Mouse (Mus musculus) limb, embryonic 14.5 days (tissue): ENCODE data around the gene Fam161a. TPM values are rescaled to one million over a fixed set of nuclear protein-coding genes. Genes with fewer than 3 reads are reported as not detected.

Experiments used
- ATAC-seq: fragments of 200-750 bp; cut with Nextera tagmentation; 2 replicates; pipeline ENCODE4 v1.8.0; 2017; ENCODE audit warnings: low read depth, moderate number of reproducible peaks, moderate TSS enrichment; ENCODE audit not compliant: low FRiP score
- DNase-seq: peaks from one replicate; pipeline ENCODE4 v3.0.0-alpha.2; 2015; ENCODE audit warnings: low spot score
- H3K27ac ChIP-seq: fragments of 300-500 bp; sonication (generic); replicated peaks from 2 replicates; pipeline ENCODE4 v1.5.1; 2014; ENCODE audit warnings: low read depth, mild to moderate bottlenecking, low read length, moderate library complexity, mixed read lengths
- H3K27me3 ChIP-seq: fragments of 300-500 bp; sonication (generic); 2 replicates; pipeline ENCODE4 v1.6.1; 2014; ENCODE audit warnings: low read length, mixed read lengths; ENCODE audit not compliant: control insufficient read depth, insufficient read depth
- H3K36me3 ChIP-seq: fragments of 300-500 bp; sonication (generic); 2 replicates; pipeline ENCODE4 v1.6.1; 2014; ENCODE audit warnings: mild to moderate bottlenecking, low read length, moderate library complexity, mixed read lengths; ENCODE audit not compliant: control insufficient read depth, insufficient read depth
- H3K4me1 ChIP-seq: fragments of 300-500 bp; sonication (generic); 2 replicates; pipeline ENCODE4 v1.6.1; 2014; ENCODE audit warnings: antibody characterized with exemption, low read length, mixed read lengths; ENCODE audit not compliant: control insufficient read depth, insufficient read depth
- H3K4me2 ChIP-seq: fragments of 300-500 bp; sonication (generic); replicated peaks from 2 replicates; pipeline ENCODE4 v1.6.1; 2014; ENCODE audit warnings: low read depth, mild to moderate bottlenecking, low read length, moderate library complexity; ENCODE audit not compliant: severe bottlenecking
- H3K4me3 ChIP-seq: fragments of 300-500 bp; sonication (generic); replicated peaks from 2 replicates; pipeline ENCODE4 v1.5.1; 2014; ENCODE audit warnings: low read length
- H3K9ac ChIP-seq: fragments of 300-500 bp; sonication (generic); 2 replicates; pipeline ENCODE4 v1.6.1; 2014; ENCODE audit warnings: mild to moderate bottlenecking, low read depth, low read length, moderate library complexity; ENCODE audit not compliant: severe bottlenecking
- H3K9me3 ChIP-seq: fragments of 300-500 bp; sonication (generic); 2 replicates; pipeline ENCODE4 v1.6.1; 2016; ENCODE audit warnings: low read length; ENCODE audit not compliant: control insufficient read depth
- POLR2A ChIP-seq: fragments of 200-500 bp; IDR thresholded peaks from 2 replicates; pipeline ENCODE4 v1.8.0; 2012; ENCODE audit warnings: inconsistent platforms, mild to moderate bottlenecking, moderate library complexity, borderline replicate concordance; ENCODE audit not compliant: insufficient read depth, insufficient read length; ENCODE audit errors: extremely low read depth
- WGBS: fragments of 180-500 bp; shearing (Covaris S2); extraction: QIAGEN DNeasy Blood & Tissue Kit; methylation state at CpG from one replicate; pipeline ENCODE4 v1.1.7; 2014; 5-methylcytosine and 5-hydroxymethylcytosine counted together
- polyA plus RNA-seq, 2 experiments: library from polyadenylated mRNA; depleted of rRNA in 1 of 2; stranded (reverse) in 1 of 2; unstranded in 1 of 2; fragments of >200 nt; fragmentation: Nextera tagmentation in 1 of 2; extraction: Ambion mirVana in 1 of 2; gene quantifications; 2 replicates each; pipeline versions ENCODE4 v1.2.1 to v1.2.3; 2012 to 2014

The Fam161a gene
- polyA plus RNA-seq (2012; rRNA removed) (3.2 and 4.4 TPM in 2 replicates), polyA plus RNA-seq (2014; fragmentation: Nextera tagmentation; extraction: Ambion mirVana) (2.3 and 5.8 TPM in 2 replicates)

GRCm38 (mm10) chr11:23007481-23008180, at the start of gene Fam161a:
Gene Fam161a (plus strand): TSS chr11:23007531.
- H3K27me3 ChIP-seq = no peaks in the 10 kb centered on the region
- H3K4me1 ChIP-seq = 0 out of 2 replicates have a peak, but pooled peaks cover 3% of the 10 kb centered on the region
- peak within 1 kb of the TSS; percentile 80 for H3K4me2 ChIP-seq
- peaks cover 27% of the 10 kb centered on the region for H3K36me3 ChIP-seq
- peak; percentile 96 for DNase-seq
- peak; percentile 94 for ATAC-seq
- H3K4me3 ChIP-seq = peak within 1 kb of the TSS; percentile 60
- WGBS = under 1% methylated on average over 22 of the region's 22 CpGs
- peak within 1 kb of the TSS; percentile 83 for H3K27ac ChIP-seq
- TF ChIP-seq POLR2A = no peak
- peak within 1 kb of the TSS; percentile 66 for H3K9ac ChIP-seq
- H3K9me3 ChIP-seq = no peaks in the 10 kb centered on the region

GRCm38 (mm10) chr11:22957791-22958374, 49.4 kb upstream of the Fam161a start:
- Histone ChIP-seq H3K4me2 (no peak overlapping the region), H3K9ac (no peak overlapping the region), H3K9me3 (no peaks in the 10 kb centered on the region), H3K36me3 (peaks cover 7% of the 10 kb centered on the region; the same call in 1 of the 2 replicates), H3K4me3 (no peak overlapping the region), H3K27ac (no peak overlapping the region), H3K27me3 (no peaks in the 10 kb centered on the region), H3K4me1 (no peaks in the 10 kb centered on the region)
- no peak for ATAC-seq
- WGBS = 90% methylated on average over 4 of the region's 4 CpGs
- no peak for TF ChIP-seq POLR2A
- DNase-seq = no peak

- Histone ChIP-seq H3K4me1 (no peaks in the 10 kb centered on the region), H3K4me3 (no peak overlapping the region), H3K36me3 (no peaks in the 10 kb centered on the region), H3K27ac (no peak overlapping the region), H3K9ac (no peak overlapping the region), H3K4me2 (no peak overlapping the region), H3K9me3 (no peaks in the 10 kb centered on the region), H3K27me3 (no peaks in the 10 kb centered on the region)
- DNase-seq (no peak), ATAC-seq (no peak)
- TF ChIP-seq POLR2A = no peak
- WGBS = 97% methylated on average over 1 of the region's 1 CpGs
Observed at GRCm38 (mm10) chr11:22962101-22962500, 45.2 kb upstream of the Fam161a start.

- 79% methylated on average over 4 of the region's 4 CpGs for WGBS
- no peak for TF ChIP-seq POLR2A
Observed at GRCm38 (mm10) chr11:22964401-22964800, 42.9 kb upstream of the Fam161a start.

GRCm38 (mm10) chr11:22965503-22965902, 41.8 kb upstream of the Fam161a start:
- Histone ChIP-seq H3K27me3 (no peaks in the 10 kb centered on the region), H3K9ac (no peak overlapping the region), H3K4me3 (no peak overlapping the region), H3K9me3 (peaks cover 11% of the 10 kb centered on the region; the same call in 1 of the 2 replicates), H3K27ac (no peak overlapping the region), H3K4me1 (no peaks in the 10 kb centered on the region), H3K36me3 (no peaks in the 10 kb centered on the region), H3K4me2 (no peak overlapping the region)
- peak; percentile 14 for DNase-seq
- 73% methylated on average over 4 of the region's 4 CpGs for WGBS
- ATAC-seq = no peak
- no peak for TF ChIP-seq POLR2A

More at GRCm38 (mm10) chr11:22964401-22964800, 42.9 kb upstream of the Fam161a start:
- Histone ChIP-seq H3K4me2 (no peak overlapping the region), H3K36me3 (no peaks in the 10 kb centered on the region), H3K4me1 (no peaks in the 10 kb centered on the region), H3K27ac (no peak overlapping the region), H3K9ac (no peak overlapping the region), H3K4me3 (no peak overlapping the region), H3K9me3 (peaks cover 6% of the 10 kb centered on the region; the same call in 1 of the 2 replicates), H3K27me3 (no peaks in the 10 kb centered on the region)
- DNase-seq (no peak), ATAC-seq (no peak)
